Mouse (Mus musculus): Measurements from ENCODE around the gene Ifitm3.

- TF ChIP-seq USF1 (IDR thresholded peaks at IDR 0.05; ENCODE audit: low read depth) (no peak), MAX (IDR thresholded peaks at IDR 0.05; ENCODE audit: low read depth) (no peak), POLR2A (IDR thresholded peaks at IDR 0.05; ENCODE audit: insufficient read length, low read depth) (no peak), E2F4 (IDR thresholded peaks at IDR 0.05; ENCODE audit: insufficient read depth) (no peak), CEBPB (IDR thresholded peaks at IDR 0.05; ENCODE audit: insufficient read depth, poor library complexity, severe bottlenecking) (no peak)
These were observed 38.8 kb upstream of the Ifitm3 start for GRCm38 (mm10) chr7:141049326-141049725.

Data from myocyte (in vitro differentiated cells).